Mouse (Mus musculus) olfactory bulb, adult 2 months (tissue): Measurements from ENCODE around the gene Tbc1d5.

Experiments used
- CTCF ChIP-seq: fragments of 200-500 bp; IDR thresholded peaks from 2 replicates; pipeline ENCODE4 v1.5.1; 2012; ENCODE audit warnings: low read depth, mild to moderate bottlenecking, low read length, moderate library complexity; ENCODE audit not compliant: insufficient read depth
- POLR2A ChIP-seq: fragments of 200-500 bp; IDR thresholded peaks from 2 replicates; pipeline ENCODE4 v1.6.1; 2012; ENCODE audit warnings: mild to moderate bottlenecking, low read depth, low read length, moderate library complexity; ENCODE audit not compliant: insufficient read depth

DNA sequence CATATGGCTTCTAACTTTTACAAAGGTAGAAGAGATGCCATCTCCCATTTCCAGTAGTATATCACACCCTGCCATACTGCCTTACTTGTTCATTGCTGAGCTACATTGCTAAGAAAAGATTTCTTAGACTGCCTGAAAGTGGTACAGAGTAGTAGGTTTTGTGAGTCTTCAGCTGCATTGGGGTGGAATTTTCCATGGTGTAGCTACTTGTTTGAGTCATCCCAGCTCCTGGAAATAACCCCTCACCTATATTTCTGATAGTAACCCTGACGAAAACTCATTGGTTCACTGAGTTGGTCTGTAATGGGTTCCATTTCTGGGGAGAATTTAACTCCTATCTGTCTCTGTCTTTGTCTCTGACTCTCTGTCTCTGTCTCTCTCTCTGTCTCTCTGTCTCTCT lies 46.9 kb upstream of the Tbc1d5 start:
- TF ChIP-seq CTCF (no peak), POLR2A (no peak)
